Mouse (Mus musculus) left cerebral cortex, adult 11 months (tissue): ENCODE data around the gene Ghrhr.

Experiments
- DNase-seq: peaks from one replicate; pipeline ENCODE4 v3.0.0; 2022; ENCODE audit warnings: low spot score

The Ghrhr gene

GRCm38 (mm10) chr6:55396176-55396575, 20.1 kb downstream of the Ghrhr start:
- DNase-seq = peak; percentile 66

GRCm38 (mm10) chr6:55396622-55397041, 20.5 kb downstream of the Ghrhr start:
- peak; percentile 80 for DNase-seq

- no peak for DNase-seq
Observed at GRCm38 (mm10) chr6:55398869-55399628, 23.0 kb downstream of the Ghrhr start.

- peak; percentile 59 for DNase-seq
Observed at GRCm38 (mm10) chr6:55399910-55400309, 23.8 kb downstream of the Ghrhr start.

GRCm38 (mm10) chr6:55402041-55402776, 26.1 kb downstream of the Ghrhr start:
- no peak for DNase-seq

- no peak for DNase-seq
Observed at GRCm38 (mm10) chr6:55403411-55404309, 27.6 kb downstream of the Ghrhr start.

GRCm38 (mm10) chr6:55404421-55404990, 28.4 kb downstream of the Ghrhr start:
- DNase-seq = no peak

GRCm38 (mm10) chr6:55407345-55407744, 31.2 kb downstream of the Ghrhr start:
- DNase-seq = no peak

GRCm38 (mm10) chr6:55410119-55410775, 34.2 kb downstream of the Ghrhr start:
- DNase-seq = no peak

GRCm38 (mm10) chr6:55410977-55411376, 34.9 kb downstream of the Ghrhr start:
- no peak for DNase-seq

- DNase-seq = no peak
Observed at GRCm38 (mm10) chr6:55416202-55416601, 40.1 kb downstream of the Ghrhr start.

GRCm38 (mm10) chr6:55418746-55419410, 42.8 kb downstream of the Ghrhr start:
- DNase-seq = no peak

- DNase-seq = no peak
Observed at GRCm38 (mm10) chr6:55420411-55420810, 44.3 kb downstream of the Ghrhr start.

- DNase-seq = no peak
Observed at GRCm38 (mm10) chr6:55420869-55421361, 44.8 kb downstream of the Ghrhr start.

GRCm38 (mm10) chr6:55432121-55432520, 56.0 kb downstream of the Ghrhr start:
- no peak for DNase-seq

GRCm38 (mm10) chr6:55434360-55434759, 58.3 kb downstream of the Ghrhr start:
- DNase-seq = peak; percentile 54

GRCm38 (mm10) chr6:55435266-55436159, 59.4 kb downstream of the Ghrhr start:
- DNase-seq = no peak

GRCm38 (mm10) chr6:55437919-55438318, 61.8 kb downstream of the Ghrhr start:
- no peak for DNase-seq
